Mouse (Mus musculus) ES-E14 (cell line): ENCODE data around the gene Ccr9.

Experiments used
- CHD2 ChIP-seq: IDR thresholded peaks from 2 replicates; pipeline ENCODE4 v1.6.1; 2014; ENCODE audit warnings: mild to moderate bottlenecking, low read depth, low read length, inconsistent platforms
- HCFC1 ChIP-seq: IDR thresholded peaks from 2 replicates; pipeline ENCODE4 v1.6.1; 2012; ENCODE audit warnings: low read length, inconsistent platforms, borderline replicate concordance; ENCODE audit not compliant: insufficient read depth
- MAFK ChIP-seq: IDR thresholded peaks from 2 replicates; pipeline ENCODE4 v1.6.1; 2014; ENCODE audit warnings: mild to moderate bottlenecking, low read depth, low read length, inconsistent platforms; ENCODE audit not compliant: insufficient read depth
- ZC3H11A ChIP-seq: IDR thresholded peaks from 2 replicates; pipeline ENCODE4 v1.6.1; 2012; ENCODE audit warnings: low read depth, mild to moderate bottlenecking, inconsistent platforms, low read length, borderline replicate concordance
- ZNF384 ChIP-seq: IDR thresholded peaks from 2 replicates; pipeline ENCODE4 v1.6.1; 2012; ENCODE audit warnings: low read depth, low read length, inconsistent platforms

DNA sequence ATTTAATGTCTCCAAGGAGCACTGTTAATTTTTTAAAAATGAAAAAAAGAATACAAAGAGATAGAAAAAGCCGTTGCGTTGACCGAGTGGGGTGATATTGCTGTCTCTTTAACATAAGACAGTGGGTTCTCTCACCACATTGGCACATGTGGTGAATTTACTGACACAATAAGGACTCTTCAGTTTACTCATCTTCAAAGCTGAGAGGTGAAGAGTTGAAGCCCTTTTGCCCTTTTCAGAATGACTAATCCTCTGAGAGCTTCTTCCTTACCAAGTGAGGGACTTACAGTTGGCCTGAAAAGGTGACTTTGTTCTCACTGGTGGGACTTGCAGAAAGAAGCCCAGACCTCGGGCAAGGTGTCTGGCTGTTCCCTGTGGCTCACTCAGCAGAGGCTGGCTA, 62.6 kb downstream of the Ccr9 start:
- TF ChIP-seq ZNF384 (no peak), ZC3H11A (no peak), MAFK (no peak), HCFC1 (no peak), CHD2 (no peak)
